Mouse (Mus musculus): ENCODE data around the gene Gm2956.
"Not testable (repeated sequence)": the region's sequence is repeated elsewhere in the genome, so short reads cannot be mapped to it uniquely, and the experiment has no call there.

The Gm2956 gene

DNA sequence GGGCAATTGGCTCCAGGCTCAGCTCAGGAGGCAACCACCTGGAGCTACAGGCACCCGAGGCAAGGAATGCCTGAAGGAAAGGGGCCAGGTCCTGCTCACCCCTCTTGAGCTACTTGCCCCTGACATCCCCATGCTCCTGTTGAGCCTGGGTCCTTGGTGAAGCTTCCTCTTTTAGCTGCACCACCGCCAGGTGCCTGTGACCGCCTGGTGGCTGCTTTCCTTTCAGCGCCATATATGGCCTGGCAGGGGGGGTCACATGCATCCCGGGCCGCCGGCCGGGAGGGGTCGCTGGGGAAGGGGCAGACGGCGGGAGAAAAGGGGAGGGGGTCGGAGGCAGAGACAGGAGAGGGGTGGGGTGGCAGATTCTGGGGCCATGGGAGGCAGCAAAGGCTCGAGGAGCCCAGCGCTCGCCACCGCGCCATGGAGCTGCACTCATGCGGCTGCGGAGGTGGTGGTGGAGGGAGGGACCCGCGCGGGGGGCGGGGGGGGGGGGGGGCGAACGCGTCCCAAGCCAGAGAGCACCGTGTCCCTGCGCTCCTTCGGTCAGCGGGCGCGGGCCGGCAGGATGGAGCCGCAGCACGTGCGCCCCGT, at the start of gene Gm2956:
Gene Gm2956, plus strand, starts transcription at position 541 of the 591 bp plus-strand sequence.
- not testable (repeated sequence) for DNase-seq

DNA sequence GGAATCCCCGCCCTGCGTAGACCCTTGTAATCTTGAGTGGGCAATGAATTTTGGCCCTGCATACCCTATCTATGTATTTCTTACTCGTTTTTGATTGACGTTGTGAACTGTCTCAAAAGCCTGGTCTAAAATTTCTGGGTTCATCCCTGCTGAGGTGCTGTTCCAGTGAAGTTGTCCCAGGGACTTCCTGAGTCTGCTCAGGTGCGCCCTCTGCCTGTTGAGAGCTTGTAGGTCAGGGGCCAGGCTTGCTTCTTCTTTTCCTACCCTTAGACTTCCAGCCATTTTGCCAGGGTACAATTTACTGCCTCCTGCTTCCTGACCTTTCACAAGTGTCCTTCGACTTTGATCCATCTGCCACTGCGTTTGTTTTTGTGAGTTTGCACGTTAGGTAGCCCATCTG, 979 bp downstream of the Gm2956 start:
- not testable (repeated sequence) for DNase-seq

DNA sequence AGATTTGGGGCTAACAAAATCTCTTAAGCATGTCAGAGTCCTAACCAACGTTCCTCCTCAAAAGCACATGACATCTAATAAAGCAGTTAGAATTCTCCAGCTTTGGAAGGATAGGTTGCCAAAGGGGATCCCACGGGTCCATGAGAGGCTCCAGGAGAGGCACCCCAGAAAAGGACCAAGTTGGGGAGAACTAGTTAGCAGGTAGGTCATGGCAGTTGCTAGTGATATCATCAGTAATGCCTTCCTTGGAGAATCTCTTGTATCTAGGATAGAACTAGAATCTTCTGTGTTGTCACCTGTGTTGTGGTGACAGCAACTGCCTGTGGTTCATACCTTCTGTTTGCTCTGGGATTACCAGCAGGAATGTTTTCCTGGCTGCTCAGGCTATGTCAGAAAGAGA, 62.4 kb downstream of the Gm2956 start, which contains the start of gene Gm10413:
Gene Gm10413, plus strand, starts transcription at position 301 of the 400 bp plus-strand sequence.
- DNase-seq: not testable (repeated sequence)

All from right cerebral cortex, postnatal 25 days (tissue).